Mouse (Mus musculus) urinary bladder, postnatal 10 days (tissue): Measurements from ENCODE around the gene Mrpl10.

Experiments used
- DNase-seq: peaks from one replicate; pipeline ENCODE4 v3.0.0; 2022; ENCODE audit warnings: low spot score

The Mrpl10 gene

GRCm38 (mm10) chr11:97029686-97030417 is 11.5 kb upstream of the Mrpl10 start, which contains the start of gene Scrn2:
Gene Scrn2 (plus strand): TSS chr11:97029938.
- no peak for DNase-seq

GRCm38 (mm10) chr11:97030426-97030825 is 10.9 kb upstream of the Mrpl10 start:
- no peak for DNase-seq

- DNase-seq: no peak
These were observed 9.4 kb upstream of the Mrpl10 start for GRCm38 (mm10) chr11:97031977-97032376.

GRCm38 (mm10) chr11:97032499-97032898 is 8.9 kb upstream of the Mrpl10 start:
- no peak for DNase-seq

- DNase-seq: no peak
These were observed 7.6 kb upstream of the Mrpl10 start for GRCm38 (mm10) chr11:97033781-97034180.

- DNase-seq: no peak
These were observed 5.2 kb upstream of the Mrpl10 start for GRCm38 (mm10) chr11:97036141-97036540.

GRCm38 (mm10) chr11:97038881-97039280 is 2.5 kb upstream of the Mrpl10 start:
- no peak for DNase-seq

GRCm38 (mm10) chr11:97040301-97041021 is 899 bp upstream of the Mrpl10 start:
- no peak for DNase-seq

GRCm38 (mm10) chr11:97044902-97045301 is 3.5 kb downstream of the Mrpl10 start:
- DNase-seq: no peak

GRCm38 (mm10) chr11:97045861-97046260 is 4.5 kb downstream of the Mrpl10 start:
- no peak for DNase-seq

GRCm38 (mm10) chr11:97048090-97048650 is 6.8 kb downstream of the Mrpl10 start:
- DNase-seq: no peak

GRCm38 (mm10) chr11:97049492-97050085 is 8.2 kb downstream of the Mrpl10 start:
- DNase-seq: no peak

- DNase-seq: no peak
These were observed 9.0 kb downstream of the Mrpl10 start, which contains the start of gene Osbpl7 for GRCm38 (mm10) chr11:97050216-97050943. Gene Osbpl7 (plus strand): TSS chr11:97050628.

- no peak for DNase-seq
These were observed 9.7 kb downstream of the Mrpl10 start for GRCm38 (mm10) chr11:97050944-97051586.

- DNase-seq: no peak
These were observed 10.9 kb downstream of the Mrpl10 start for GRCm38 (mm10) chr11:97052219-97052646.

GRCm38 (mm10) chr11:97063274-97063920 is 22.0 kb downstream of the Mrpl10 start:
- no peak for DNase-seq

GRCm38 (mm10) chr11:97063921-97064295 is 22.5 kb downstream of the Mrpl10 start:
- no peak for DNase-seq

- no peak for DNase-seq
These were observed 24.4 kb downstream of the Mrpl10 start for GRCm38 (mm10) chr11:97065538-97066295.

GRCm38 (mm10) chr11:97066656-97067360 is 25.4 kb downstream of the Mrpl10 start:
- no peak for DNase-seq
